Mouse (Mus musculus): ENCODE results near the gene Nfyc.

Gene Nfyc

GRCm38 (mm10) chr4:120713021-120713420, 118.4 kb downstream of the Nfyc start:
- DNase-seq, result no peak

- no peak for DNase-seq
Observed at GRCm38 (mm10) chr4:120712236-120712635, 119.1 kb downstream of the Nfyc start.

All from retina, postnatal 1 day (tissue).